Mouse (Mus musculus) hindbrain, embryonic 14.5 days (tissue): ENCODE measurements at regions not wholly inside any gene's neighbourhood (a gene's known extent, or its start where the extent isn't known, plus 50 kb on each side); places are given as distances from the start of the nearest gene placed in this dataset.

ENCODE experiments used
- ATAC-seq: fragments of 200-750 bp; cut with Nextera tagmentation; 2 replicates; pipeline ENCODE4 v1.8.0; 2017; ENCODE audit warnings: moderate number of reproducible peaks, mild to moderate bottlenecking, moderate TSS enrichment, moderate library complexity; ENCODE audit not compliant: low FRiP score
- DNase-seq: peaks from one replicate; pipeline ENCODE4 v3.0.0-alpha.2; 2015; ENCODE audit warnings: low spot score
- H3K27ac ChIP-seq: fragments of 300-500 bp; sonication (generic); 2 replicates; pipeline ENCODE4 v1.5.1; 2014; ENCODE audit warnings: mild to moderate bottlenecking, moderate library complexity
- H3K27me3 ChIP-seq: fragments of 300-500 bp; sonication (generic); 2 replicates; pipeline ENCODE4 v1.6.1; 2014; ENCODE audit warnings: mild to moderate bottlenecking, low read length, mixed read lengths; ENCODE audit not compliant: control insufficient read depth, insufficient read depth
- H3K36me3 ChIP-seq: fragments of 300-500 bp; sonication (generic); replicated peaks from 2 replicates; pipeline ENCODE4 v1.6.1; 2014; ENCODE audit not compliant: control insufficient read depth, insufficient read depth
- H3K4me1 ChIP-seq: fragments of 300-500 bp; sonication (generic); replicated peaks from 2 replicates; pipeline ENCODE4 v1.6.1; 2014; ENCODE audit warnings: antibody characterized with exemption, low read length, mixed read lengths; ENCODE audit not compliant: control insufficient read depth, insufficient read depth
- H3K4me2 ChIP-seq: fragments of 300-500 bp; sonication (generic); replicated peaks from 2 replicates; pipeline ENCODE4 v1.6.1; 2014; ENCODE audit warnings: mild to moderate bottlenecking, moderate library complexity
- H3K4me3 ChIP-seq: fragments of 300-500 bp; sonication (generic); replicated peaks from 2 replicates; pipeline ENCODE4 v1.5.1; 2014; ENCODE audit warnings: mild to moderate bottlenecking, low read length
- H3K9ac ChIP-seq: fragments of 300-500 bp; sonication (generic); 2 replicates; pipeline ENCODE4 v1.6.1; 2014
- H3K9me3 ChIP-seq: fragments of 300-500 bp; sonication (generic); 2 replicates; pipeline ENCODE4 v1.6.1; 2016; ENCODE audit warnings: low read length; ENCODE audit not compliant: control insufficient read depth
- WGBS: fragments of 180-500 bp; shearing (Covaris S2); extraction: QIAGEN DNeasy Blood & Tissue Kit; methylation state at CpG from one replicate; pipeline ENCODE4 v1.1.7; 2014; 5-methylcytosine and 5-hydroxymethylcytosine counted together

- Histone ChIP-seq H3K9me3 (no peaks in the 10 kb centered on the region), H3K27me3 (no peaks in the 10 kb centered on the region), H3K9ac (no peak overlapping the region), H3K27ac (no peak overlapping the region), H3K4me2 (no peak overlapping the region), H3K4me1 (peaks cover 9% of the 10 kb centered on the region), H3K4me3 (no peak overlapping the region), H3K36me3 (no peaks in the 10 kb centered on the region)
- WGBS = 4% methylated on average over 8 of the region's 8 CpGs
- peak; percentile 45 for DNase-seq
- no peak for ATAC-seq
These were observed 154.7 kb upstream of the Klf3 start for GRCm38 (mm10) chr5:64648492-64648891.

- no peak overlapping the region for H3K4me2 ChIP-seq
- 90% methylated on average over 3 of the region's 3 CpGs for WGBS
- ATAC-seq (no peak), DNase-seq (no peak)
- H3K27ac ChIP-seq = no peak overlapping the region
- no peak overlapping the region for H3K9ac ChIP-seq
- H3K4me3 ChIP-seq = no peak overlapping the region
- H3K9me3 ChIP-seq = no peaks in the 10 kb centered on the region
- no peaks in the 10 kb centered on the region for H3K27me3 ChIP-seq
- no peaks in the 10 kb centered on the region for H3K36me3 ChIP-seq
- H3K4me1 ChIP-seq = peaks cover 9% of the 10 kb centered on the region
These were observed 151.8 kb upstream of the Klf3 start for GRCm38 (mm10) chr5:64651407-64651806.

DNA sequence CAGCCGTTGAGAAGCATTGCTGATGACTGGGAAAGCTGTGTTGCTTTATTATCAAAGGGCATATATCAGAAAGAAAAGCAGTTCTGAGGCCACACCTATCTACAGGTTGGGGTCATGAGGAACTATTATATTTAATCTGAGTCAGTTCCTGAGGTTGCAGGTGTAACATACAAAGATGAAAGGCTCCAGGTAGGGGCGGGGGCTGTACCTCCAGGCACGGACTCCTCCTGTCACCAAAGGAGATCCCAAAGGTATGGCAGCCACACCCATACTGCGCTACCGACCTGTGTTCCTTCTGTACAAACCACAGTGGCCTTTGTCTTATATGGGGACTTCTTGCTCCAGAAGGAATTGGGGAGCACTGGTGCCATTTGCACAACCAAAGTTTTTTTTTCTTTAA, 149.4 kb upstream of the Klf3 start:
- DNase-seq = no peak
- Histone ChIP-seq H3K9ac (no peak overlapping the region), H3K4me3 (no peak overlapping the region), H3K27me3 (no peaks in the 10 kb centered on the region), H3K27ac (no peak overlapping the region), H3K36me3 (no peaks in the 10 kb centered on the region), H3K4me2 (no peak overlapping the region), H3K9me3 (no peaks in the 10 kb centered on the region), H3K4me1 (no peaks in the 10 kb centered on the region)
- ATAC-seq = no peak
- WGBS = 89% methylated on average over 5 of the region's 5 CpGs

GRCm38 (mm10) chr5:64655286-64655685, 147.9 kb upstream of the Klf3 start:
- 70% methylated on average over 5 of the region's 5 CpGs for WGBS
- Histone ChIP-seq H3K4me2 (no peak overlapping the region), H3K4me1 (no peaks in the 10 kb centered on the region), H3K4me3 (no peak overlapping the region), H3K9ac (no peak overlapping the region), H3K27me3 (no peaks in the 10 kb centered on the region), H3K36me3 (no peaks in the 10 kb centered on the region), H3K9me3 (no peaks in the 10 kb centered on the region), H3K27ac (no peak overlapping the region)
- ATAC-seq = no peak
- no peak for DNase-seq

DNA sequence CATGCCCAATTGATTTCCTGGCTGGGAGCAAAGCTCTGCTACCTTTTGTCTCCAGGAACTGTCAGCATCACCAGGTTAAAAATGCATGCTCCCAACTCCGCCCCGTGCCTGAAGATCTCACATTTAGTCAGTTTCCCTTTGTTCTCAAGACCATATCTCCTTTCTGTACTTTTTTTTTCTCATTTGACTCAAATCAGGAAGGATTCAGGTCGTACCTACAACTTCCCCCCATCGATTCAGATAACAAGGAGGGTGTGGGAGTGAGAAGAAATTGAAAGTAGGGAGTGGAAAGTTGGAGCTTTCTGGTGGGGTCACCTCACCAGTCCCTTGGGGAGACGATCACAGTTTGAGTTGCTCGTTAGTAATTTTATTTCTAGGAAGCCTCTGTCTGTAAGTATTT, 141.2 kb upstream of the Klf3 start:
- ATAC-seq (no peak), DNase-seq (no peak)
- no peaks in the 10 kb centered on the region for H3K9me3 ChIP-seq
- H3K9ac ChIP-seq = no peak overlapping the region
- H3K27ac ChIP-seq = no peak overlapping the region
- 51% methylated on average over 6 of the region's 6 CpGs for WGBS
- H3K27me3 ChIP-seq = no peaks in the 10 kb centered on the region
- no peak overlapping the region for H3K4me3 ChIP-seq
- H3K36me3 ChIP-seq = no peaks in the 10 kb centered on the region
- 0 out of 2 replicates have a peak, but pooled peaks cover 3% of the 10 kb centered on the region for H3K4me1 ChIP-seq
- H3K4me2 ChIP-seq = no peak overlapping the region

DNA sequence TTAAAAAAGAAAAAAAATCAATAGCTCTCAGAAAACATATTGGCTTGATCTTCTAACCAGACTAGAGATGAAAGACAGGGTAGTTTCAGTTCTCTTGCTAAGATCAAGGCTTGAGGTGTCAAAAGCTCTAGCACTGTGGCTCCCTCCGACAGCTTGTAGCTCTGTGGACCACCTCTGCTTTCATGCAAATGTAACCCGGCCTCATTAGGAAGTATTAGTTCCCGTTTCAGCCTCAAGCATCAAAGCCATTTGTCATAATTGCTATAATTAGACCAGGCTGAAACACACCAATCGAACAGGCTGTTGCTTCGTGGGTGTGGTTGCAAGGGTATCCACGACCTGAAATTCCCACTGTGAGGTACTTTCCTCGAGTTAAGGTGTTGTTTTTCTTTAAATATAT, 140.7 kb upstream of the Klf3 start:
- H3K4me1 ChIP-seq = 0 out of 2 replicates have a peak, but pooled peaks cover 3% of the 10 kb centered on the region
- H3K9me3 ChIP-seq = no peaks in the 10 kb centered on the region
- H3K4me2 ChIP-seq = no peak overlapping the region
- no peak for ATAC-seq
- DNase-seq = no peak
- H3K27ac ChIP-seq = no peak overlapping the region
- H3K27me3 ChIP-seq = no peaks in the 10 kb centered on the region
- H3K9ac ChIP-seq = no peak overlapping the region
- WGBS = 56% methylated on average over 7 of the region's 7 CpGs
- H3K36me3 ChIP-seq = no peaks in the 10 kb centered on the region
- no peak overlapping the region for H3K4me3 ChIP-seq

GRCm38 (mm10) chr5:64663766-64664165, 139.4 kb upstream of the Klf3 start:
- Histone ChIP-seq H3K9me3 (no peaks in the 10 kb centered on the region), H3K4me1 (0 out of 2 replicates have a peak, but pooled peaks cover 3% of the 10 kb centered on the region), H3K27ac (no peak overlapping the region), H3K36me3 (no peaks in the 10 kb centered on the region), H3K27me3 (no peaks in the 10 kb centered on the region), H3K4me2 (no peak overlapping the region), H3K4me3 (no peak overlapping the region), H3K9ac (no peak overlapping the region)
- no peak for DNase-seq
- WGBS = 54% methylated on average over 1 of the region's 1 CpGs
- no peak for ATAC-seq

DNA sequence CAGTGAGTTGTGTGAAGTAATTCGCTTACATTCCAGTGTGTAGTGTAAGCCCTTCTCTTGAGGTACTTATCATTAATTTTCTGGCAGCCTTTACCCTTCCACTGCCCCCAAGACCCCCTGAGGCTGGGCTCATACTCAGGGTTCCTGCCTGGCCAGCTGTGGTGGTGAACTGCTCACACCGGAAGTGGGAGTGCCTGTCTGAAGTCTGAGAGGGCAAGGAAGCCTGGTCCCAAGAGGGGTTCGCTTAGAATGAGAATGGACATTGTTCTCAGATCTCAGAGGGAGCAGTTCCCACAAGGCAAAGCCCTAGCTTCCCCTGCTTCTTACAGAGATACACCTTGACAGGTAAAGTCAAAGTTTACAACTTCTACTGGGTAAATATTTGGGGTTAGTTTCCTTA, 138.1 kb upstream of the Klf3 start:
- H3K9ac ChIP-seq = no peak overlapping the region
- H3K4me1 ChIP-seq = 0 out of 2 replicates have a peak, but pooled peaks cover 3% of the 10 kb centered on the region
- H3K4me3 ChIP-seq = no peak overlapping the region
- H3K4me2 ChIP-seq = no peak overlapping the region
- no peaks in the 10 kb centered on the region for H3K9me3 ChIP-seq
- no peak for DNase-seq
- no peak overlapping the region for H3K27ac ChIP-seq
- WGBS = 61% methylated on average over 3 of the region's 3 CpGs
- ATAC-seq = no peak
- no peaks in the 10 kb centered on the region for H3K27me3 ChIP-seq
- no peaks in the 10 kb centered on the region for H3K36me3 ChIP-seq

GRCm38 (mm10) chr5:64666256-64666655, 136.9 kb upstream of the Klf3 start:
- Histone ChIP-seq H3K9ac (no peak overlapping the region), H3K9me3 (no peaks in the 10 kb centered on the region), H3K27ac (no peak overlapping the region), H3K4me2 (no peak overlapping the region), H3K4me3 (no peak overlapping the region), H3K36me3 (no peaks in the 10 kb centered on the region), H3K27me3 (no peaks in the 10 kb centered on the region), H3K4me1 (0 out of 2 replicates have a peak, but pooled peaks cover 3% of the 10 kb centered on the region)
- 74% methylated on average over 3 of the region's 3 CpGs for WGBS
- DNase-seq (no peak), ATAC-seq (no peak)

DNA sequence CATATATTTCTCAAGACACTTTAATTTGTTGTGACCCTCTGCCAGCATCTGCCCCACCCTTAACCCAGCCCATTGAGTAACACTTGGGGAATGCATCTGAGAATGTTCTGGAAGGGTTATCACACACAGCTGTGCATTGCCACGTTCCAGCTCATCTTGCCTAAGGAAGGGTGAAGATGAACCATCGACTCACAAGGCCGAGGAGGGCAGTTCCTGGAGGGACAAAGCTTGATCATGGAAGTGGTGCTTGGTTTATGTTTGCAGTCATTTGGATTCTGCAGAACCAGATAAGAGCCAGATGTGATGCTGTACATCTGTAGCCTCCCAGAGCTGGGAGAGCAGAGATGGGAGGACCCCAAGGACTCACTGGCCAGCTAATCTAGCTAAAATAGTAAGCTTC, 136.1 kb upstream of the Klf3 start:
- 0 out of 2 replicates have a peak, but pooled peaks cover 3% of the 10 kb centered on the region for H3K4me1 ChIP-seq
- 88% methylated on average over 3 of the region's 3 CpGs for WGBS
- H3K36me3 ChIP-seq = no peaks in the 10 kb centered on the region
- no peak overlapping the region for H3K4me2 ChIP-seq
- H3K9ac ChIP-seq = no peak overlapping the region
- no peak overlapping the region for H3K27ac ChIP-seq
- H3K9me3 ChIP-seq = no peaks in the 10 kb centered on the region
- DNase-seq = no peak
- H3K27me3 ChIP-seq = no peaks in the 10 kb centered on the region
- H3K4me3 ChIP-seq = no peak overlapping the region
- no peak for ATAC-seq
